Mouse (Mus musculus): Measurements from ENCODE around the gene Ibsp.

Gene Ibsp

GRCm38 (mm10) chr5:104298994-104299393, at the start of gene Ibsp:
Gene Ibsp (plus strand): TSS chr5:104299171.
- no peak for DNase-seq

- no peak for DNase-seq
Measured at GRCm38 (mm10) chr5:104251811-104252210, 47.2 kb upstream of the Ibsp start.

- DNase-seq: no peak
Measured at GRCm38 (mm10) chr5:104256585-104256984, 42.4 kb upstream of the Ibsp start.

- no peak for DNase-seq
Measured at GRCm38 (mm10) chr5:104261908-104262461, 37.0 kb upstream of the Ibsp start.

- DNase-seq: no peak
Measured at GRCm38 (mm10) chr5:104263014-104263776, 35.8 kb upstream of the Ibsp start.

GRCm38 (mm10) chr5:104294201-104294600, 4.8 kb upstream of the Ibsp start:
- no peak for DNase-seq

- DNase-seq: no peak
Measured at GRCm38 (mm10) chr5:104314073-104314472, 15.1 kb downstream of the Ibsp start.

DNA sequence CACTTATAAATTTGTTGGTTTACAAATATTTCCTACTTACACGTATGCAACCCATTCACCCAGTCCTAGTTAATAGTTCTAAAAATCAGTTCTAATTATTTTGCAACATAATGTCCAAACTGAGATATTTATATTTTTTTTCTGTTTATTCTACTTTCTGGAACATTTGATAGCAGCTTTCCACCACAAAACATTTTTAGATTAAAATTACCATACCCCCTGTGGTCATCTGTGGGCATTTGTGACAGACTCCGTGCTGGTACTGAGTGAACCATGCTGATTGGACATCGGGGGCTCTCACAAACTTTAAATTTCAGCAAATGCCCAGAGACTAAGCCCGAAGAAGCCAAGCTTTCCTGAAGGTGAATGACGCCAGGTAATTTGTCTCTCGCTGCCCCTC, 26.1 kb downstream of the Ibsp start, which contains the start of gene Mepe:
Mepe (plus strand) TSS at position 301 of the 400 bp plus-strand sequence.
- DNase-seq: no peak

DNA sequence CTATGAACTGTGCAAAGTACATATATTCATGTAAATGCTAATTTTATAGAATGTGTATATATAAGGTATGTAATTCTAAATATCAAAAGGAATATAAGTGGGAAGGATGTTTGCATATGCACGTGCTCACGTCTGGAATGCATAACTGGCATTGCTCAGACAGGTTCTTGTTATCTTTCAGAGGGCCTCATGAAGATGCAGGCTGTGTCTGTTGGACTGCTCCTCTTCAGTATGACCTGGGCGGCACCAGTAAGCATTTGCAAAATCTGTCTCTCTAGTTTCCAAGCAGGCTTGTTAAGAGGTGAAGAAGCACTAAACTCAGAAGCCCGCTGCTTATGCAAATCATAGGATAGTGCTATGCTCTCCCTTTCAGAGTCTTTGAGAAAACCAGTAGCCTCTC, 27.9 kb downstream of the Ibsp start:
- DNase-seq: no peak

DNA sequence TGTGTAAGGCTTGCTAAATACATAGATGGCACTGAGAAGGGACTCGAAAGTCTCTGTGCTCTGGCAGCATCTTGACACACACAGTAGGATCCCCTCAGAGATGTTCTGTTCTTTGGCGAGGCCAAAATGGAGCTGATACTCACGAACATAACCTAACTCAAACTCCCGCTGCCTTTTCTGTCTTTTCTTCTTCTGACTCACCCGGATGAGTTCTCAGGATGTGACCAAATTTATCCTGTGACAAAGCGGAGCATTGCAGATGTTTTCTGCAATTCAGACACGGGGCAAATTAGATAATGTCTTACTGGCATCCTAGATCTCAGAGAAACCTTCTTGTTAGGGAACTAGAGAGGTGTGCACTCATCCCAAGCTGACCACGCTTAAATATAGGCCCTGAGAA, 28.4 kb downstream of the Ibsp start:
- no peak for DNase-seq

DNA sequence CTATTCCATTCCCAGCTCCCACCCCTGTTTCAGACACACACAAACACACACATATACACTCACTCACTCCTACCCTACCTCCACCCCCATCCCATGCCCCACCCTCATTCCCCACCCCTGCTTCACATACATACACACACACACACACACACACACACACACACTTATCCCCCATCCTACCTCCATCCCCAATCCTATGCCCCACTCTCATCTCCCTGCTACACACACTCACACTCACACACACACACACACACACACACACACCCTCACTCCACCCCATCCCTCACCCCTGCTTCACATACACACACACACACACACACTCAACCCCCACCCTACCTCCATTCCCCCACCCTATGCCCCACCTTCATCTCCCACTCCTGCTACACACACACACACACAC, 28.9 kb downstream of the Ibsp start:
- DNase-seq: no peak

- no peak for DNase-seq
Measured at GRCm38 (mm10) chr5:104328317-104328850, 29.4 kb downstream of the Ibsp start.

DNA sequence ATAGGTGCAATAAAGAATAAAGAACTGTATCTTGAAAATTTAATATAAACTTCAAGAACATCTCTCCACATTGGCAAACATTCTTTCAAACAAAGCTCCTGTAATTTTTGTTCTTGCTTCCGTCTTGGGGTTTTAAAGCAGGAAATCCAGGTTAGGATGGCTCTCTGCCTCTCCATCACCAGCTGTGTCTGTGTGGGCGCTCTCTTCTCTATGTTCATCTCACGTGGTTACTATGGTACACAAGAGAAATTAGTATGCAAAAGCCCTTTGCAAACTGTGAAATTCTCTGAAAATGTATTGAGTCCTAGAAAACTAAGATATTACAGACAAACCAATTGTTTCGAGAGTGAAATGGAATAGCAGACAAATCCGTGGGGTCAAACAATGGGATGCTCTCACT, 30.4 kb downstream of the Ibsp start:
- no peak for DNase-seq

DNA sequence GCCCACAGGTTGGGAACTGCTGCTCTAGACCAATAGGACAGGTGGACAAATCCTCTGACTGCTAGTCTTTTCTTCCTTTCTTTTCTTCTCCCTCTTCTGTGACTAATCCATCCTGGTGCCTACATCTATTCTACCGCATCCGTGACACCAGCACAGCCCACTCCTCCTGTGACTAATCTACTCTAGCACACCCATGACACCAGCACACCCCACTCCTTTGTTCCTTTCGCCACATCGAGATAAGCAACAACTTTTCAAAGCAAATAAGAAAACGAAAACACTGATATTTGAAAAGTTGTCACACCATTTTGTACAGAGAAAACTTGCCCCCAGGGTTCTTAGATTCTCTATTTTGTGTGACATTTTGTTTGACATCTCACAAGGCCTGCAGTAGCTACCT, 31.1 kb downstream of the Ibsp start:
- DNase-seq: no peak

GRCm38 (mm10) chr5:104332296-104332695, 33.3 kb downstream of the Ibsp start:
- DNase-seq: no peak

- peak; percentile 25 for DNase-seq
Measured at GRCm38 (mm10) chr5:104333231-104333640, 34.3 kb downstream of the Ibsp start.

GRCm38 (mm10) chr5:104333643-104334042, 34.7 kb downstream of the Ibsp start:
- no peak for DNase-seq

DNA sequence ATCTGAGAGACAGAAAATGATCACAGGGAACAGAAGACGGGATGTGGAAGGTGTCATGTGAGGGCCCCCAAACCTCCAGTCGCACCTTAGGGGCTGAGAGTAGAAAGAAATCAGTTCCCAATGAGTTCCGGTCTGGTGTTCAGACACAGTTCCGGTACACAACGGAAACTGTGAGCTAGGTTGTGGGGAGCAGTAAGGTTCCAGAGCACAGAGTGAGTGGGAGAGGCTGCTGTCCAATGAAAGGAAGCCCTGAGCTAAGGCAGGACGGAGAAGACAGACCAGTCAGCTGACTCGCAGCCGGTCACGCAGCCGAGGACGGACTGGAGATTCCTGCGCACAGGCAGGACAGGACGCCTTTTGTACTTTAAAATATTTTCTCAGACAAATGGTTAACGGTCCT, 35.5 kb downstream of the Ibsp start:
- no peak for DNase-seq

GRCm38 (mm10) chr5:104335962-104336361, 37.0 kb downstream of the Ibsp start:
- no peak for DNase-seq

DNA sequence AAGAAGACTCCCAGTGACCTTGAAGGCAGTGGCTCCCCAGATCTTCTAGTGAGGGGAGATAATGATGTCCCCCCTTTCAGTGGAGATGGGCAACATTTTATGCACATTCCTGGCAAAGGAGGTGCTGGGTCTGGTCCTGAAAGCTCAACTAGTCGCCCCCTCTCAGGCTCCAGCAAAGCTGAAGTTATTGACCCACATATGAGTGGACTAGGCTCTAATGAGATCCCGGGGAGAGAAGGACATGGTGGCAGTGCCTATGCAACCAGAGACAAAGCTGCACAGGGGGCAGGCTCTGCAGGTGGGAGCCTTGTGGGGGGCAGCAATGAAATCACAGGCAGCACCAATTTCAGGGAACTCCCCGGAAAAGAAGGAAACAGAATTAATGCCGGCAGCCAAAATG, 38.5 kb downstream of the Ibsp start:
- DNase-seq: no peak

DNA sequence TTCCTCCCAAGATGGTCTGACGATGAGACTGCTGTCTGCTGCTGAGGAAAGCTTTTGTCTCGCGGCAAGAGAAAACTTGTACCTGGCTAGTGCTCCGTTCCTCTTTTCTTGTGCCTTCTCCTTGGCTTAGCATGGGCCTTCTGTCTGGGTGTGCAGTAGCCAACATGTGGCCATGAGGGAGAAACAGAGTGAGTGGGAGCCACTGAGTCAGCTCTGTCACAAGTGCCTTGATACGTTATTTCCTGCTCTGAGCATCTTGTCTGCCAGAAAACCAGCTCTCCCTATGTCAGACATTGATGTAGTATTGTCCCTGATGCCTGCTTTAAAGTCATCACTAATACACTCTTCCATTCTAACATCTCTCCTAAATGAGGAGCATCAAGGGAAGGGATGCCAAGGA, 40.0 kb downstream of the Ibsp start:
- DNase-seq: no peak

- no peak for DNase-seq
Measured at GRCm38 (mm10) chr5:104339706-104340512, 40.9 kb downstream of the Ibsp start.

GRCm38 (mm10) chr5:104340513-104340829, 41.5 kb downstream of the Ibsp start:
- no peak for DNase-seq

GRCm38 (mm10) chr5:104342881-104343280, 43.9 kb downstream of the Ibsp start:
- DNase-seq: no peak

Measured in liver (tissue).